Mouse (Mus musculus): ENCODE results near the gene Slc28a1. TPM values are rescaled to one million over a fixed set of nuclear protein-coding genes. Genes with fewer than 3 reads are reported as not detected.

Slc28a1 gene
- polyA plus RNA-seq, 1 experiment from 2014 or later: 0.07 TPM

Other genes with a start within 250 kb of the Slc28a1 start
- 36.1 and 41.2 TPM in 2 replicates for gene Wdr73, start 213.5 kb upstream of the Slc28a1 start, polyA plus RNA-seq (2014; fragmentation: Nextera tagmentation; extraction: Ambion mirVana)
- gene Nmb, start 209.7 kb upstream of the Slc28a1 start, polyA plus RNA-seq (2014; fragmentation: Nextera tagmentation; extraction: Ambion mirVana): 6.9 and 7.9 TPM in 2 replicates
- 204 TPM in 2 replicates for gene Sec11a, start 167.0 kb upstream of the Slc28a1 start, polyA plus RNA-seq (2014; fragmentation: Nextera tagmentation; extraction: Ambion mirVana)
- 11.3 and 13.6 TPM in 2 replicates for gene Zfp592, start 121.1 kb upstream of the Slc28a1 start, polyA plus RNA-seq (2014; fragmentation: Nextera tagmentation; extraction: Ambion mirVana)
- gene Alpk3, start 57.2 kb upstream of the Slc28a1 start, polyA plus RNA-seq (2014; fragmentation: Nextera tagmentation; extraction: Ambion mirVana): 0.11 and 0.26 TPM in 2 replicates
- 2.9 and 3.0 TPM in 2 replicates for gene Pde8a, start 98.8 kb downstream of the Slc28a1 start, polyA plus RNA-seq (2014; fragmentation: Nextera tagmentation; extraction: Ambion mirVana)
- gene Rps17, start 230.5 kb downstream of the Slc28a1 start, polyA plus RNA-seq (2014; fragmentation: Nextera tagmentation; extraction: Ambion mirVana): 1,045 and 1,155 TPM in 2 replicates

Data from midbrain, embryonic 11.5 days (tissue).